Mouse (Mus musculus): ENCODE data around the gene Mvb12a. TPM values are rescaled to one million over a fixed set of nuclear protein-coding genes. Genes with fewer than 3 reads are reported as not detected.

Mvb12a gene
- 100 to 1,000 TPM in 10 of 26 experiments, 10 to 100 TPM in 16; 13.0 to 161 (median 84.1) TPM for total RNA-seq (2018; cell fraction: chromatin; rRNA removed)
- 10 to 100 TPM; 49.1 to 87.5 (median 76.8) TPM for total RNA-seq (2018; cell fraction: cytosol; rRNA removed)
- total RNA-seq (2018; cell fraction: nucleus; rRNA removed), result 100 to 1,000 TPM in 1 of 26 experiments, 10 to 100 TPM in 25; 19.3 to 101 (median 60.5) TPM
- polyA plus RNA-seq (2018), result 30.1 to 92.7 TPM (median 76.2 TPM) in 3 replicates

- H3K79me2 ChIP-seq (ENCODE audit: inconsistent target), result peaks cover 45% of the 10 kb centered on the region
- H3K4me3 ChIP-seq (ENCODE audit: inconsistent target), result peak within 1 kb of the TSS; percentile 78
- WGBS (ENCODE audit: missing documents), result 1% methylated on average over 51 of the region's 55 CpGs
- H3K36me3 ChIP-seq (ENCODE audit: inconsistent target), result peaks cover 26% of the 10 kb centered on the region; the same call in 1 of the 2 replicates
- H3K27ac ChIP-seq, result peak within 1 kb of the TSS; percentile 65
These were observed at the start of gene Mvb12a for GRCm38 (mm10) chr8:71542632-71543343. Gene Mvb12a (plus strand): TSS chr8:71542922.

GRCm38 (mm10) chr8:71495039-71495438, 47.7 kb upstream of the Mvb12a start:
- H3K79me2 ChIP-seq (ENCODE audit: inconsistent target), result peaks cover 2% of the 10 kb centered on the region; the same call in 1 of the 2 replicates
- peaks cover 27% of the 10 kb centered on the region; the same call in 1 of the 2 replicates for H3K36me3 ChIP-seq (ENCODE audit: inconsistent target)
- WGBS (ENCODE audit: missing documents), result 25% methylated on average over 10 of the region's 16 CpGs
- H3K27ac ChIP-seq, result no peak overlapping the region
- no peak overlapping the region for H3K4me3 ChIP-seq (ENCODE audit: inconsistent target)

GRCm38 (mm10) chr8:71495811-71496210, 46.9 kb upstream of the Mvb12a start:
- H3K27ac ChIP-seq, result no peak overlapping the region
- 94% methylated on average over 5 of the region's 5 CpGs for WGBS (ENCODE audit: missing documents)
- no peak overlapping the region for H3K4me3 ChIP-seq (ENCODE audit: inconsistent target)

GRCm38 (mm10) chr8:71496481-71496880, 46.2 kb upstream of the Mvb12a start:
- WGBS (ENCODE audit: missing documents), result 86% methylated on average over 10 of the region's 11 CpGs
- peaks cover 17% of the 10 kb centered on the region; the same call in 1 of the 2 replicates for H3K36me3 ChIP-seq (ENCODE audit: inconsistent target)
- H3K79me2 ChIP-seq (ENCODE audit: inconsistent target), result no peaks in the 10 kb centered on the region
- no peak overlapping the region for H3K27ac ChIP-seq
- H3K4me3 ChIP-seq (ENCODE audit: inconsistent target), result no peak overlapping the region

More at GRCm38 (mm10) chr8:71495811-71496210, 46.9 kb upstream of the Mvb12a start:
- H3K79me2 ChIP-seq (ENCODE audit: inconsistent target), result no peaks in the 10 kb centered on the region
- H3K36me3 ChIP-seq (ENCODE audit: inconsistent target), result peaks cover 20% of the 10 kb centered on the region; the same call in 1 of the 2 replicates

GRCm38 (mm10) chr8:71497077-71497645, 45.6 kb upstream of the Mvb12a start:
- 86% methylated on average over 1 of the region's 1 CpGs for WGBS (ENCODE audit: missing documents)
- Histone ChIP-seq H3K36me3 (ENCODE audit: inconsistent target) (peaks cover 13% of the 10 kb centered on the region; the same call in 1 of the 2 replicates), H3K4me3 (ENCODE audit: inconsistent target) (no peak overlapping the region), H3K79me2 (ENCODE audit: inconsistent target) (no peaks in the 10 kb centered on the region), H3K27ac (no peak overlapping the region)

GRCm38 (mm10) chr8:71497881-71498501, 44.7 kb upstream of the Mvb12a start:
- H3K4me3 ChIP-seq (ENCODE audit: inconsistent target), result no peak overlapping the region
- no peaks in the 10 kb centered on the region for H3K79me2 ChIP-seq (ENCODE audit: inconsistent target)
- 85% methylated on average over 15 of the region's 15 CpGs for WGBS (ENCODE audit: missing documents)
- H3K36me3 ChIP-seq (ENCODE audit: inconsistent target), result peaks cover 9% of the 10 kb centered on the region; the same call in 1 of the 2 replicates
- no peak overlapping the region for H3K27ac ChIP-seq

GRCm38 (mm10) chr8:71498816-71499690, 43.7 kb upstream of the Mvb12a start:
- Histone ChIP-seq H3K4me3 (ENCODE audit: inconsistent target) (no peak overlapping the region), H3K36me3 (ENCODE audit: inconsistent target) (peaks cover 5% of the 10 kb centered on the region; the same call in 1 of the 2 replicates), H3K79me2 (ENCODE audit: inconsistent target) (no peaks in the 10 kb centered on the region), H3K27ac (no peak overlapping the region)
- WGBS (ENCODE audit: missing documents), result 74% methylated on average over 14 of the region's 16 CpGs

GRCm38 (mm10) chr8:71504349-71504748, 38.4 kb upstream of the Mvb12a start:
- 98% methylated on average over 4 of the region's 4 CpGs for WGBS (ENCODE audit: missing documents)
- no peaks in the 10 kb centered on the region for H3K36me3 ChIP-seq (ENCODE audit: inconsistent target)
- no peaks in the 10 kb centered on the region for H3K79me2 ChIP-seq (ENCODE audit: inconsistent target)
- H3K4me3 ChIP-seq (ENCODE audit: inconsistent target), result no peak overlapping the region
- no peak overlapping the region for H3K27ac ChIP-seq

GRCm38 (mm10) chr8:71505326-71505725, 37.4 kb upstream of the Mvb12a start:
- Histone ChIP-seq H3K4me3 (ENCODE audit: inconsistent target) (no peak overlapping the region), H3K36me3 (ENCODE audit: inconsistent target) (no peaks in the 10 kb centered on the region), H3K79me2 (ENCODE audit: inconsistent target) (no peaks in the 10 kb centered on the region), H3K27ac (no peak overlapping the region)
- 100% methylated on average over 4 of the region's 4 CpGs for WGBS (ENCODE audit: missing documents)

GRCm38 (mm10) chr8:71505979-71506378, 36.7 kb upstream of the Mvb12a start:
- Histone ChIP-seq H3K36me3 (ENCODE audit: inconsistent target) (no peaks in the 10 kb centered on the region), H3K4me3 (ENCODE audit: inconsistent target) (no peak overlapping the region), H3K27ac (no peak overlapping the region), H3K79me2 (ENCODE audit: inconsistent target) (no peaks in the 10 kb centered on the region)
- WGBS (ENCODE audit: missing documents), result 90% methylated on average over 4 of the region's 4 CpGs

- H3K79me2 ChIP-seq (ENCODE audit: inconsistent target), result no peaks in the 10 kb centered on the region
- H3K4me3 ChIP-seq (ENCODE audit: inconsistent target), result no peak overlapping the region
- H3K27ac ChIP-seq, result no peak overlapping the region
- H3K36me3 ChIP-seq (ENCODE audit: inconsistent target), result no peaks in the 10 kb centered on the region
- WGBS (ENCODE audit: missing documents), result 2% methylated on average over 53 of the region's 61 CpGs
These were observed 35.1 kb upstream of the Mvb12a start for GRCm38 (mm10) chr8:71507589-71508104.

- H3K79me2 ChIP-seq (ENCODE audit: inconsistent target), result no peaks in the 10 kb centered on the region
- no peak overlapping the region for H3K27ac ChIP-seq
- no peak overlapping the region for H3K4me3 ChIP-seq (ENCODE audit: inconsistent target)
- H3K36me3 ChIP-seq (ENCODE audit: inconsistent target), result no peaks in the 10 kb centered on the region
- 96% methylated on average over 2 of the region's 2 CpGs for WGBS (ENCODE audit: missing documents)
These were observed 33.4 kb upstream of the Mvb12a start for GRCm38 (mm10) chr8:71509316-71509715.

- WGBS (ENCODE audit: missing documents), result 4% methylated on average over 14 of the region's 14 CpGs
- Histone ChIP-seq H3K79me2 (ENCODE audit: inconsistent target) (no peaks in the 10 kb centered on the region), H3K27ac (no peak within 1 kb of the TSS), H3K36me3 (ENCODE audit: inconsistent target) (no peaks in the 10 kb centered on the region), H3K4me3 (ENCODE audit: inconsistent target) (no peak within 1 kb of the TSS)
These were observed 31.1 kb upstream of the Mvb12a start, which contains the start of gene Plvap for GRCm38 (mm10) chr8:71511644-71512043. Gene Plvap (minus strand): TSS chr8:71511752.
